Mouse (Mus musculus) adrenal gland, postnatal 4 days (tissue): Measurements from ENCODE around the gene Gk5. TPM values are rescaled to one million over a fixed set of nuclear protein-coding genes. Genes with fewer than 3 reads are reported as not detected.

Experiments used
- DNase-seq, 2 experiments: peaks; one replicate each; pipeline ENCODE4 v3.0.0; 2021 to 2022; ENCODE audit warnings: low spot score in 2 of 2, mixed read lengths in 2 of 2
- total RNA-seq, 2 experiments: library from RNA; stranded (reverse); gene quantifications; 2 replicates each; pipeline ENCODE4 v1.2.3; 2021

Gene Gk5
- total RNA-seq, 2 experiments from 2014 or later = 18.5 to 18.7 TPM

GRCm38 (mm10) chr9:96217799-96218198 is 98.6 kb downstream of the Gk5 start:
- DNase-seq = no peak

DNA sequence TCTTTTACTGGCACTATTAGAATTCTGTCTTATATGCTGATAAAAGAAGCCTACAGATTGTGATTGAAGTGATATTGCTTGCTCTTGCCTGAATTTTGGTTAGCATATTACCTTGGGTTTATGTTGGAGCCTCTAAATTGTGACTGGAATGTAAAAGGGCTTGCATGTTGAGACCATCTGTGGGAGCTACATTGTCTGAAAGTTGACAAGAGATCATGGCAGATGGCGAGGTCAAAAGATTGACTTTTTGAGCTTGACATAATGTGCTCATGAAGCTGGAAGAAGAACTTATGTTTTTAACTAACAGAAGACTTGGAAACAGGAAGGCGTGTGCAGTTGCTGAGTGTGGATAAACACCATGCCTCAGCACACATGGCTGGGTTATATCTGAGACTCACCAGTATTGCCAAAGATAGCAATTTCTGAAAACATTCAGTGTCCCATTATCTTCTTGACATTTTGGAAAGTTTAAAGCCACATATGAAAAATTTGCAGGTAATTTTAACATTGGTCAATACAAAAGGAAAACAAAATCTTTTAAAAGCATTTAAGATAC is 100.0 kb downstream of the Gk5 start:
- DNase-seq = no peak

DNA sequence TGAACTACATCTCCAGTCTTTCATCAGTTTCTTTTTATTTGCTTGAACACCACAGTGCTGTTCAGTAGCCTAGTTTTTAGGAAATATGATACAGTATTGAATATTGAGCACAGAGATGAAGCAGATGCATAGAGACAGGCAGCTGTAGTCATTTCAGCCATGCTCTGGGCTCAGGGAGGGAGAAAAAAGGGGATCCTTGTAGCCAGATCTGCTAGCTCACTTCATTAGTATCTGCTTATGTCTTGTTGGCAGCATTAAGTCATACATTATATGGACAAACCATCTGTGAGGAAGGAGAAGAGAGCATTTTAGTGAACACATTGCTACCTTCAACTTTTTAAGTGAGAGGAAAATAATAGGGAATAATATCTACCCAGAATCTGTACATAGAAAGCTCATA is 101.3 kb downstream of the Gk5 start:
- DNase-seq = no peak

DNA sequence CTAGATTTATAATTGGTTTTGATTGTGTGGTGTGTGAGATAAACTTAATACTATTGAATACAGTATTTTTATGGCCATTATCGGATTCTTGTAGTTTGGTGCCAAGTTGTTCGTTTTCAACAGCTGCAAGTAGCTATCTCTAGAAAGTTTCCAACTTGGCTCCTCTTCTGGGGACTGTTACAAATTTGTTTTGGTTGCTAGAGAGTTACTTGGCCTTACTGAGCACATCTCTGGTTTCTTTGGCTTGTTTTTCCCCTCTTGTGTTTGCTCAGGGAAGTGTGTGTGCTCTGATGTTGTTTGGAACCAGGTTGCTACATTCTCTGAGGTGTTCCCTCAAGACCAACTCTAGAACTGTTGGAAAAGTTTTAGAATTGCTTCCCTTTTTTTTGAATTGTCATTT is 104.1 kb downstream of the Gk5 start:
- DNase-seq = no peak

- DNase-seq = no peak
These were observed 109.1 kb downstream of the Gk5 start for GRCm38 (mm10) chr9:96228285-96228684.

DNA sequence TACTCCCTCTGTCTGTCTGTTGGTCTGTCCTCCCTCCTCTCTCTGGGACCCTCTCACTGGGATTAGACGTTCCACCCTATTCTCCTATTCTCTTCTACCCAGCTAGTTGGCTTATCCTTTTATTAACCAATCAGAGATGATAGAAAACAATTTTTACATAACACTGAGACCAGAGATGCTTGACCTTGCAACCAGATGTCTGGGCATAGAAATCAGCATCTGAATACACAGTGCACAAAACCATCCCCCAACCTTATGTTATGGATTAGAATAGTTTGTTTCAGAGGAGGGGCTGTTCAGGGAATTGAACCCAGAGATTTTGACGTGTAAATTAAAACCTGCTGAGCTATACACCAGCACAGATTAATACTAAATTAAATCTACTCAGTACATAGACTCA is 111.1 kb downstream of the Gk5 start:
- no peak for DNase-seq

Other genes starting within 250 kb of the Gk5 start
- 10 to 100 TPM; 33.6 to 36.6 TPM for gene Xrn1, start 164.6 kb upstream of the Gk5 start, total RNA-seq
- gene Tfdp2, start 76.9 kb downstream of the Gk5 start, total RNA-seq = 10 to 100 TPM; 71.4 to 81.3 TPM
- 100 to 1,000 TPM; 161 TPM for gene Atp1b3, start 245.1 kb downstream of the Gk5 start, total RNA-seq